Mouse (Mus musculus) mouse trophoblast stem cell (cell line): ENCODE measurements around the gene Rbm5.

Experiments used
- in situ Hi-C, 2 experiments: fragments of 300-500 bp; cut with MseI, MboI; formaldehyde crosslinking; loops; 2 replicates in 1 of 2; 3 replicates in 1 of 2; pipeline ENCODE4 v1.15.1; 2025

The Rbm5 gene

GRCm38 (mm10) chr9:107770374-107771290 lies at the start of gene Rbm5:
Gene Rbm5 (minus strand): TSS chr9:107770996.
- in situ Hi-C loops, result no loop called here

GRCm38 (mm10) chr9:107812132-107812531 lies 41.3 kb upstream of the Rbm5 start:
- in situ Hi-C loops, result no loop called here

GRCm38 (mm10) chr9:107810985-107811384 lies 40.2 kb upstream of the Rbm5 start:
- in situ Hi-C loops, result no loop called here

GRCm38 (mm10) chr9:107791714-107792113 lies 20.9 kb upstream of the Rbm5 start:
- in situ Hi-C loops, result no loop called here

- in situ Hi-C loops, result no loop called here
These were observed 11.9 kb upstream of the Rbm5 start for GRCm38 (mm10) chr9:107782536-107783203.

- in situ Hi-C loops, result no loop called here
These were observed 6.0 kb upstream of the Rbm5 start for GRCm38 (mm10) chr9:107776809-107777208.

- in situ Hi-C loops, result no loop called here
These were observed 3.6 kb upstream of the Rbm5 start for GRCm38 (mm10) chr9:107774411-107774810.

- in situ Hi-C loops, result no loop called here
These were observed 986 bp upstream of the Rbm5 start for GRCm38 (mm10) chr9:107771782-107772181.

- in situ Hi-C loops, result no loop called here
These were observed 791 bp downstream of the Rbm5 start for GRCm38 (mm10) chr9:107770037-107770373.

GRCm38 (mm10) chr9:107769445-107770000 lies 1.3 kb downstream of the Rbm5 start:
- in situ Hi-C loops, result no loop called here

- in situ Hi-C loops, result no loop called here
These were observed 1.9 kb downstream of the Rbm5 start for GRCm38 (mm10) chr9:107768851-107769250.

GRCm38 (mm10) chr9:107759593-107759992 lies 11.2 kb downstream of the Rbm5 start:
- in situ Hi-C loops, result no loop called here

- in situ Hi-C loops, result no loop called here
These were observed 20.4 kb downstream of the Rbm5 start for GRCm38 (mm10) chr9:107750378-107750777.

- in situ Hi-C loops, result no loop called here
These were observed 22.7 kb downstream of the Rbm5 start for GRCm38 (mm10) chr9:107748063-107748462.

- in situ Hi-C loops, result no loop called here
These were observed 23.5 kb downstream of the Rbm5 start for GRCm38 (mm10) chr9:107747310-107747709.

GRCm38 (mm10) chr9:107746679-107747078 lies 24.1 kb downstream of the Rbm5 start:
- in situ Hi-C loops, result no loop called here

- in situ Hi-C loops, result no loop called here
These were observed 26.7 kb downstream of the Rbm5 start for GRCm38 (mm10) chr9:107744061-107744460.

GRCm38 (mm10) chr9:107738841-107739202 lies 32.0 kb downstream of the Rbm5 start:
- in situ Hi-C loops, result loop anchor here (5.0 kb wide), 2 partner anchors 37 to 47 kb away; no protein-coding TSS in a partner anchor

GRCm38 (mm10) chr9:107738020-107738840 lies 32.6 kb downstream of the Rbm5 start:
- in situ Hi-C loops, result loop anchor here (5.0 kb wide), 2 partner anchors 36 to 46 kb away; no protein-coding TSS in a partner anchor

GRCm38 (mm10) chr9:107736185-107736485 lies 34.7 kb downstream of the Rbm5 start:
- in situ Hi-C loops, result loop anchor here (5.0 kb wide), 2 partner anchors 34 to 44 kb away; no protein-coding TSS in a partner anchor

- in situ Hi-C loops, result loop anchor here (5.0 kb wide), 2 partner anchors 33 to 43 kb away; no protein-coding TSS in a partner anchor
These were observed 35.2 kb downstream of the Rbm5 start for GRCm38 (mm10) chr9:107735356-107736184.
